Mouse (Mus musculus): ENCODE measurements around the gene Gtdc1.

Gene Gtdc1

DNA sequence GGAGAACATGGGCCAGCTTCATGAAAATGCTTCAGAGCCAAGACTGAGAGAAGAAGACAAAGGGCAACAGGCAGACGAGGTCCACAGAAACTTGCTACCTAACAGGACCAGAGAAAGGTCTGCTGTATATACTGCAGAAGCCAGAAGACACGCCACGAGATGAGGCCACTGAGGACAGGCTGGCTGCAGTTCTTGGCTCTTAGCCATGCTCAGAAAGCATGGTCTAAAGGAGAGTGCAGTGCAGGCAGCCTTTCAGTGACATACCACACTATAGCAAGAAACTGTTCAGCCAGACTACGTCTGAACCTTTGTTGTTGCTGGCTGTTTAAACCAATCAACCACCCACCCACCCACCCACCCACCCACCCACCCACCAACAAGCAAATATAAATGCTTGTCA lies 336.6 kb downstream of the Gtdc1 start:
- no peak for DNase-seq (ENCODE audit: low read depth, low spot score)

DNA sequence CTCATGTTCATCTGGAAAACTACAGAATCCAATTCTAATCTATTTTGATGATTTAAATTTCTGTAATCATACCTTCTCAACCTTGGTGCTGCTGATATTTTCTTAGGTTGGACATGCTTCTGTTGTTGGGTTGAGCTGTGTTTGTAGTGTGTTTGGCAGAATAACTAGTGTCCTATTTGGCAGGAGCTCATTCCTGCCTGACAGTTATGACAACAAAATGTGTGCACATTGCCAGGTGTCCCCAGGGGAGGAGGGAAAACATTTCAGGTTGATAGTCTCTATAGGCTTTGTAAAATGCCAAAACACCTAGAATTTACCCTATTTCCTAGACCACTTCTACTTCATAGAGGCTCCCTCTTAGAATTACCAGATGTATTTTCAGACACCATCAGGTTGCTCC lies 343.4 kb downstream of the Gtdc1 start:
- DNase-seq (ENCODE audit: low read depth, low spot score): no peak

DNA sequence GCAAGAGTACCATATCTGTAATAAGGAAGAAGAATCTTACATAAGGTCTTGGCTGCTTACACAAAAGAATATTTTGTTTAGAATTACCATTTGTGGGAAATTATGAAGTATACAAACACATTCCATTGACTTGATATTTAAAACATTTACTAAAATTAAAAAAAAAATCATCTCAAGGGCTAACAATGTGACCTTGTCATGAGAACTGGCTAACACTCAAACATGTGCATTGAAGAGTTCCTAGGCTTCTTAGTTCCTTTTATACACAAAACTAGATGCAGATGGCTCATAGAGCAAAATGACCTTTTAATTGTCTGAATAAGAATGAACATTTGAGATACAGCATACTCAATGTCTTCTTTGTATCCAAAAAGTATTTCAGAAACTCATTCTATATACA lies 344.0 kb downstream of the Gtdc1 start:
- no peak for DNase-seq (ENCODE audit: low read depth, low spot score)

DNA sequence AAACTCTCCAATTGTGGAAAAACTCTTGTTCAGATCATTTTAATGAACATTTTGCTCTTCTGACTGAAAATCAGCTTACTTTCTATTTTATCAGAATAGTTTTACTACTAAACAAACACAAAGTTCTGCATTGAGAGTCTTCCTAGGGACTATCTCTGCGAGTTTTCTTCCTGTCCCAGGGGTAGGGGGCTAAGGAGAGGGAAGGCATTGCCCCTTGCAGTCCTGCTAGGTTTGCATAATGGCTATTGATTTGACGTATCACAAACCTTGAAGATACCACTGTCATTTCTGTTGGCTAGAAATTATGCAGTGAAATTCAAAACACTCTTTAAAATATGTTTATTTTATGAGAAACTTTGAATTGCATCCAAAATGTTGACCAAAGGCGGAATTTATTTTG lies 355.6 kb downstream of the Gtdc1 start:
- no peak for DNase-seq (ENCODE audit: low read depth, low spot score)

DNA sequence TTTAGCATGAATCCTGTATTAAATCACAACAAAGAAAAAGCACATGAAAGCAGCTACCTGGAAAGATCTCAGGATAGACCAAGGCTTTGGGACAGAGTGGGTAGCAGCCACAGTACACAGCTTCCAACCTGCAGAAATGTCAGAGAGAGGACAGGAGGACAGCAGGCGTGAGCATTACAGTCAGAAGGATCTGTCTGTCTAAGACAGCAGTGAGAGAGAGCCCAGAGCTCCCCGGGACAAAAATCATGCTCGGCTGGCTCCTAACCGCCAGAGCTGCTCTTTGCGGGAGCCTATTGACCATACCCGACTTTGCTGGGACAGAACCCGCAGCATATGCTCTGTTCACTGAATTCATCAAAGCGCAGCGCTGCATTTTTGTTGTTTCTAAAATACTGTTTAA lies 356.3 kb downstream of the Gtdc1 start:
- DNase-seq (ENCODE audit: low read depth, low spot score): no peak

DNA sequence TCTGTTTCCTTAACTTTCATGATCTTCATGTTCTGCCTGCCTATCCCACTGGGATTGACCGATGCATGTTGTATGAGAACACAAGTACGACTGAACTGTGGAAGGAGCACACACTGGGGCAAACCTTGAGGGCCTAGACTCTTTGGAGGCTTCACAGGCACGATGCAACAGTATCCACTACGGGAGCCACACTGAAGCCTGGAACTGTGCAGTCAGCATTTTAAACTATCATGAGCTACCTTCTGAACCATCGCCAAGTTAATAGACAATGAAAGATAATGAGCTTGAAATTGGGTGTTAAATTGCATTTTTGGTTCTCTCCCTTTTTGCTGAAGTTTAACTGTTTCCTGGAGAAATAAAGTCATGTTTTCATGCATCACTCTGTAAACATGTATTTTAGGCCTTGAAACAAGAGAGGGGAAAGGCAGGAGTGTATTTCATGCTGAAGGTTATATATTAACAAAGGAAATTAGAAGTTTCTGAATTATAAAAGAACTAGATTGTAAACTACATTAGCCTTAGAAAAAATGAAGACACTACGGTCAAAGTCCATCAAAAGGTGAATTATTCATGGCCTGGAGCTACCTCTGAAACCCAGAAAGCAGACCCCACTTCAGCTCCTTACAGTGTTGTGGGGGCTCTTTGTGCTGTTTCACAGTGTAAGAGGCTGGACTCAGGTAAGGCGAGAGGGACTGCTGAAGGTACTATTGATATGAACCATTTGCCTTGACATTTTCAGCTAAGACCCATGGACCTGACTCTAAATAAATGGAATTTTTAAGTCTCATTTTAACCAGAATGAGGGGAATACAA lies 358.1 kb downstream of the Gtdc1 start:
- DNase-seq (ENCODE audit: low read depth, low spot score): no peak

DNA sequence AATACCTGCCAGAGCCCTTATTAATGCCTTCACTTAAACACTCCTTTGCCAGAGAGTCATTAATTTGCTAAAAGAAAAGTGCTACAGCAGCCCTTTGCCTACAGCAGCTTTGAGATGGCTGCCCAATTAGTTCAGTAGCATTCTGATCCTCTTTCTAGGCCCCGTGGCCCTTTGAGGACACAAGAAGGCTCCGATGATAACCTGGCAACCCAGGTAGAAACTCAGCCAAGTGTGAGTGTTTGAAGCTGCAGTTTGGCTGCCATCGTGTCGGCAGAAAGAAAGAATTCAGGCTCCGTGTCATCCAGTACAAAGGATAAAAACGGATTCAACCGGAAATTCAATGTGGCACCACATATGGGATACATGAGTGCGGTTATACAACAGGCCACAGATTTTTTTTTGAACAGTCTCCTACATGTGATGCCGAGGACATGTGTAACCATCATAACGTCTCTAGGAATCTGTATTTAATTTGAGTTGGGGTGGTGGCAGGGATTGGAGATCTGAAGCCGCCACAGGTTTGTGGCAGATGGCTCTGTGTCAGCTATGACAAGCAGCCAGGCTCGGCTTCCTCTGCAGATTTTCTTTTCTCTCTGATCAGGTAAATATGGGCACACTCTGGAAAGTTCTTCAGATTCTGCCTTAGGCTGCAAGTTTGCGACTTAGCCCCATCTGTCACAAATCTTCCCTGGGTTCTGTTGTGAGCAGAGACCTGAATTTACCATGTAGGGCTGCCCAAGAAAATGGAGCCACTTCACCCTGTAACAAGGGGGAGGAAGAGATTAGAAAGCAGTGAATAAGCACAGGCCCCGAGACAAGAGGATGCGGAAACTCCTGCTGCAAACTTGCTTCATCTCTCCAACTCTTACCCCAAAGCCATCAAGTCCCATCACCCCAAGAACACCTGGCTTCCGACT lies 362.4 kb downstream of the Gtdc1 start:
- no peak for DNase-seq (ENCODE audit: low read depth, low spot score)

DNA sequence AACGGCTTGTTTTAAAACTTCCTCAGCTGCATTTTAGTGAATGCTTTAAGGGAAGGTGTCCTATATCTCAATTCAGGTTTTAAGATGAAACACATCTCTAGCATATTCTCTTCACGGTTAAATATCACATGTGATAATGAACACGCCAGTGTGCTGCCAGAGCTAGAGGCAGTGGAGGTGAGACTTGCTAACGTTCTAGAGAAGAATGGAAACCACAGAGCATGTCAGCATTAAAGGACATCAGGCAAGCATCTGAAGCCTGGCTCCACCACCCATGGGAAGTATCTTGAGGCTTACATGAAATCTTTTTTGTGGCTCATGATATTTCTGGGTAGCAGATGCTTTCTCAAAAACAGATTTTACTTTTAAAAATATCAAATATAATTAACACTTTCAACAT lies 365.7 kb downstream of the Gtdc1 start:
- DNase-seq (ENCODE audit: low read depth, low spot score): no peak

DNA sequence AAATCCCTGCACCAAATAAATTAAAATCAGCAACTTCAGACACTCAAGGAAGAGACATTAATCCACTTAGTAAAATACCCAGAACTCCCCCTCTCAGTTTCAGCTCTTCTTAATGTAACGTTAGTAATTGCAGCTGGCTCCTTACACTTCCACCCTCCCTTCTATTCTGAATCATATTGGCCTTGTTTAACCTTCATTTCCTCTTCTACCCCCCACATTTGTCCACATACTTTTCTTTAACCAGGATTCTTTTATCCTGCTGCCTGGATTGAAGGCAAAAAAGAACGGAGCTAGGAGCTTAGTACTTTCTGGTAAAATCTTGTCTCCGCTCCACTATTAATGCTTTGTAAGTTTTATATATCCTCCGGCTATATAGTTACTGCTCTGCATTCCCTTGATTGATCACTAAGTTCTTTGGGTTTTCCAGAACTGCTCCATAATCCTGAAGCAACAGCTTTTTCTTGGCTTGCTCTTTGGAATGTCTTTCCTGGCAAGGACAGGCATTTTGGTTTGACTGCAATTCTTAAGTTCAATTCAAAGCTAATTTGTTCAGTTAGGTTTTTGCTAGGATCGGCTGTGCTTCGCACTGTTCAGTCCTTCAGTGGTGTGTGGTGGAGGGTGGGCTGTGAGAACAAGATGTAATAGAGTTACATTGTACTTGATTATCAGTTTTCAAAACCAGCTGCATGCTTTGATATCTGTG lies 368.1 kb downstream of the Gtdc1 start:
- DNase-seq (ENCODE audit: low read depth, low spot score): no peak

DNA sequence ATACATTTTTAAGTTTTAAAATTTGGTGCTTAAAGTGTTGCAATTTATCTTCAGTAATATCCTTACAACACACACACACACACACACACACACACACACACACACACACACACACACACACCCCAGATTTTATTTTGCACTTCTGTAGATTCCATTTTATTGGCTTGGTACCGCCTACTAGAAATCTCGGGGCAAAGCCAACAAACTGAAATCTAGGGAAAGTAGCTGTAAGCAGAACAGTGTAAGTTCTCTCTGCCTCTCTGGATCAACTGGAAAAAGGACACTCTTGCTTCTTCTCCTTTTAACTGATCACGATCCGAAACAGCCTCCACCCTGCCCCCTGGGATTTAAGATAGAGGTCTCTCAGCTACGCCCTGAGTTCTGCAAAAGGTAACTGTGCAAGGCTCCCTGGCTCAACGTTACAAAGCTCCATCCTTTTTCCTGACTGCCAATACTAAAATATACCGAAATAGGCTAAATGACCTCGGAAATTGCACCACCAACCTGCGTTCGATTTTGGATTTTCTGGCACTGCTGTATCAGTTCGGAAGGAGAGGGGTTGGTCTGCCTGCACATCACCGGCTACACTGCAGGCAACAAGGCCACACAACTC lies 369.7 kb downstream of the Gtdc1 start:
- DNase-seq (ENCODE audit: low read depth, low spot score): no peak

DNA sequence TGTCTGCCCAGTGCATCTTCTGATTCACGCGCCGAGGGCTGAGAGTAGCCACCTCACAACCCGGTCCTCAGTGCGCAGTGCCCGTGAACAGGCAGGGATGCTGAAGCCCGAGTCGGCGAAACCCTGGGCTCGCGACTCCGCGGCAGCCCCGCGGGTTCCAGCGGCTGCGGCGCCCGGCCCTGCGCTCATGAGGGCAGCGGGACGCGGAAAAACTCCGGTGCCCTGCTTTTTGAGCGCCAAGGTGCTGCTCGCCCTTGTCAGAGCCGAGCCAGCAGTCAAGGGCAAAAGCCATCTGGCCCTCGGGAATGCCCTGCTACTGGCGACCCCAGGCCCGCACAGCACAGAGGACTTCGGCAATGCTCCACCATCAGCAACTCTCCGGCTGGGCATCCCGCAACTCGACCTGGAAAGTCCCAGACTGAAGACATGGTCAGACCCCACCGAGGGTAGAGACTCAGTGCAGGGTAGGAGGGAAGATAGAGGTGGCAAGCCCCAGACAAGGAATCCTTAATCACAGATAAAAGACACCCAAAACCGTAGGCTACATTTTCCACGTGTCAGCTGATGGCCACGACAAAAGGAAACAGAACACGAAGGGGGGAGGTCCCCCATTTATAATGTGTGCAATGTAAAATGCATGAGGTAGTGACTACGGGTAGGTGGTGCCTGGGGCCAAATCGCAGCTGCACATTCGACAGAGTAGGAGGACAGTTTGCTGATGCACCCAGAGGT lies 370.4 kb downstream of the Gtdc1 start:
- peak; percentile 58 for DNase-seq (ENCODE audit: low read depth, low spot score)

DNA sequence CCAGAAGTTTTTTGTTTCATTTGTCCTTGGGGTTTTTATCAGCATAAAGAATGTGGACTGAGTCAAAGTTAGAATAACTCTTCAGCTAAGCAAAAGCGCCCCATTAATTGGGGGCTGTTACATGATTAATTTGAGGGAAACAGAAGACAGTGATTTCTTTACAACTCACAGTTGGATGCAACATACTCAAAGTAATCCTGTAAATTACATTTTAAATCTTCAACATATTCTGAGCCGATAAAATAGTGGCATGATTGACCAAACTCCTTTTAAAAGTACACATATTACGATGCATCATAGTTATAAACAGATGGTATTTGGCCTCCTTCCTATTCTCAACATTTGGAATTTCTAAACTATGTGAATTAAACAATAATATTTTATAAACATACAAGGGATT lies 372.7 kb downstream of the Gtdc1 start:
- DNase-seq (ENCODE audit: low read depth, low spot score): no peak

DNA sequence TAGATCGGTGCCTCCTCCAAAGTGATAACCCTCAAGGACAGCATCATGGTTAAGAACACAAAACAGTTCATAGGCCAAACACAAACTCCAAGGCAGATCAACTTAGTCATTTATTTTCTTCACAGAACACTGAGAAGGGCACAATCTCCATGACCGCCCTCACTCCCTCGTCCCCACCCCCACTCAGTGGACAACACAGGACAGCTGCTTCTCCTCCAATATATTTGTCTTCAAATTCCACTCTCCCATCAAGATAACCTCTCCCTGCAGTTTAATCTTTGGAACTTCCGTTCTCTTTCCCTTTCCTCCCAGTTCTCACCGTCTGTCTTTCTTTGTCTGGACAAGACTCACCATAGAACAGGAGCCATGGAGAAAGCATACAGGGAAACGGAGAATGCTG lies 378.1 kb downstream of the Gtdc1 start:
- DNase-seq (ENCODE audit: low read depth, low spot score): no peak

DNA sequence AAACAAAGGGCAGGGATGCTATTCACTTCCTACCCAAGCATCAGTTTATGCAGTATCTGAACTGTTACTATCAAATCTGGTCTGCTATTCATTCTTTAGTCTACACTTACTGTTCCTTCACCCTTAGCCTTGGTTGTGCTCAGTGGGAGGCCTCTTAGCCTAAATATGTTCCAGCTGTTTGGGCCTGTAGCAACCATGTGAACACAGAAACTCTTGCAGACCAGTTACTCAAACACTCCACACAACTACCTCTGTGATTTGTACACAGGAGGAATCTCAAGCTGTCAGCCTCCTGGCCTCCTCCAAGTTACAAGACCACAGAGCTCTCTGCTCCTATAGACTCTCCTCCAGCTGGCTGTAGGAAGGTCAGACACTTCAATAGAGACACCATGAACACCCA lies 384.7 kb downstream of the Gtdc1 start:
- DNase-seq (ENCODE audit: low read depth, low spot score): no peak

DNA sequence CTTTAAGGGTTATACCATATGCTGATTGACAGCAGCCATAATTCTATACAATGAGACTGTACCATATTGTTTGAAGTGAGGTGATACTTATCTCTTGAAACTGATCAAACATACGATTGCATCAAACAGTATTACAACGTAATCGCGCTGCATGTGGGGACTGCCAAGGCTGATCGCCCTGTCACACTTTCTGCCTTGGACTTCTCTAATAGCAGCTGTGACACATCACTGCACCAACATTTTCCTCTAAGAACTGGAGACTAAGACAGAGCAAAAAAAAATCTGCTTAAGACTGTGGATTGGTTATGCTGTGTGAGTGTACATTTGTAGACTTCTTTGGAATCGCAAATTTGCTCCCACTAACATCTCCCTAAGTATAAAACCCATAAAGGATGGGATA lies 385.7 kb downstream of the Gtdc1 start:
- DNase-seq (ENCODE audit: low read depth, low spot score): no peak

DNA sequence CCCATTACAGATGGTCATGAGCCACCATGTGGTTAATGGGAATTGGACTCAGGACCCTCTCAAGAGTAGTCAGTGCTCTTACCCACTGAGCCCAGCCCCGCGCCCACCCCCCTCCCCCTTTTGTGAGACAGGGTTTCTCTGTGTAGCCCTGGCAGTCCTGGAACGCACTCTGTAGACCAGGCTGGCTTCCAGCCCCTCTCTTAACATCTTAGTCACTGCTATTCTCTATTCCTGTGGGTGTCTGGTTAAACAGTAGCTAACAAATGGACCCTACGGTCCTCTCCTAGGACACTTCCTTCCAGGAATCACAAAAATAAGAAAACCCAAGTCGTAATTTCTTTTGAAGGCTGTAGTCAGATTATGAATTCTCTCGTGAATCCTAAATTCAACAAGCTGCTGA lies 386.6 kb downstream of the Gtdc1 start:
- no peak for DNase-seq (ENCODE audit: low read depth, low spot score)

DNA sequence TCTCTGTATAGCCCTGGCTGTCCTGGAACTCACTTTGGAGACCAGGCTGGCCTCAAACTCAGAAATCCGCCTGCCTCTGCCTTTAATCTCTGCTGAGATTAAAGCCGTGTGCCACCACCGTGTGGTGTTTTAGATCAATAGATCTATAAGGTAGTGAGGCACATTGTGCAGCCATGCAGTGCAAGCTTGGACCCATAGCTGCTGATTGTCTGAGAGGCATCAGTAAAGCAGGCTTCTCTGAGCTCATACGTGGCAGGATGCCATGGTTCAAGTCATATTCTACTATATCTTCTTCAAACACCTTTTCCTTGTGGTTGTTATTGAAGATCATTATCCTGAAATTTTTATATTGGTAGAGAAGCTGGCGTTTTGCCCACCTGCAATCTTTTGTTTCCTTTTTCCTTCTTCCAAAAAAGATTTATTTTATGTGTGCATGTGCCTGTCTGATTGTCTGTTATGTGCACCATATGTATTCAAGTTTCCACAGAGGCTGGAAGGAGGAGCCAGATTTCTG lies 388.3 kb downstream of the Gtdc1 start:
- DNase-seq (ENCODE audit: low read depth, low spot score): no peak

DNA sequence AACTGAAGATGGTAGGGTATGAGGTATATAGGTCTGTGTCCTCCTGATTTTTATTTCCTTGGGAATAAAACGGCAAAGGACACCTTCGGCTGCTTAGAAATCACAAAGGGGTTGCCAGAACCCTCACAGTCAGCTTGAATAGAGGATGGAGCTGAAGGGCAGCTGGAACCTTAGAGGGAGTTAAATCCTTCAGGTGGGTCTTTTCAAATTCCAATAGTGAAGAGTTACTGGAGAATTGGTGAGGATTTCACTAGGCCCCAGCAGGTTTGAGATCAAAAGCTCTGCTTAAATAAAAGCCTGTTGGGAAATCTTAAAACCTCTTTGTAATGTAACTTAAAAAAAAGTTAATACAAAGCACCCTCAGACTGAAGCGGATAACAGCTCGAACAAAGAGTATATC lies 389.3 kb downstream of the Gtdc1 start:
- DNase-seq (ENCODE audit: low read depth, low spot score): no peak

DNA sequence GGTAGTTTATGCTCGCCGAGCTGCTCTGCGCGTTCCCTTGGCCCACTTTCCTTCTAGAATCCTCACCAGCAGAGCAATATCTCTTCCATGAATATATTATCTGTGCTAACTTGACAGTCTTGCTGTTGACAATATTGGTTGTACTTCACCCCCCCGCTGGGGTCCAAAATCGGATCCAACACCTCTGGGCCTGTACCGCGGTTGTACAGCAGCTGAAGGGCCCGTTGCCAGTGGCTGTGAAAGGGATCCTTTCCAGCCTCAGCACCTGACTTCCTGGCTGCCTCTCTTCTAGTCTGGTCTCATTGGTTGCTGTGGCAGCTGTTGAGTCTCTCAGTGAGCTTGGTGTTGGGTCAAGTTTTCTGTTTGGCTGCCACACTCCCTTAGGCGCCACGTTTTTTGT lies 391.7 kb downstream of the Gtdc1 start:
- DNase-seq (ENCODE audit: low read depth, low spot score): no peak

DNA sequence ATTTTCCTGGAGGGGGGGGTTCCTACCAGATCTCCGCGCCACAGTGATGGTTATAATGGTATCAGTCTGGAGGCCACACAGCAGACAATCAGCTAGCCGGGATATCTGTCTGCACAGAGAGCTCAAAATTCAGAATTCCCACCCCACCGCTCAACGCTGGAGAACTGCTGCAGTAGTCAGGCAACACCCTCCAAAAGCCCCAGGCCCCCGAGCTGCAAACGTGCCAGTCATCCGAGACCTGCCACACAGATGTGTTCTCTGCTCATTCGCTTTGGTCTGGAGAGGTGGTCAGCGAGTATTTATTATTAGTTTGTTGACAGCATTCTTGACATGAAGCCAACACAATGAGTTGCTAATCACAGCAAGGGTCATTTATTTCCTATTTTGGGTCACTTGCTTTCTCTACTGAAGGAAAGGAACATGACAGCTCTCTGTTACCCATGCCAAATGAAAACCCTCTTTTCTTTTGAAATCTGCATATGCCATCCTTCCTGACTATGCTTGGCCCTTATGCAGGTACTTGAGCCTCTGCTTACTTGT lies 392.3 kb downstream of the Gtdc1 start:
- DNase-seq (ENCODE audit: low read depth, low spot score): no peak

Data from mesoderm, embryonic 11.5 days (tissue).